Mouse (Mus musculus): ENCODE measurements around the gene Bicc1. TPM values are rescaled to one million over a fixed set of nuclear protein-coding genes. Genes with fewer than 3 reads are reported as not detected.

Gene Bicc1
- total and polyA plus RNA-seq, 3 experiments, result not detected

DNA sequence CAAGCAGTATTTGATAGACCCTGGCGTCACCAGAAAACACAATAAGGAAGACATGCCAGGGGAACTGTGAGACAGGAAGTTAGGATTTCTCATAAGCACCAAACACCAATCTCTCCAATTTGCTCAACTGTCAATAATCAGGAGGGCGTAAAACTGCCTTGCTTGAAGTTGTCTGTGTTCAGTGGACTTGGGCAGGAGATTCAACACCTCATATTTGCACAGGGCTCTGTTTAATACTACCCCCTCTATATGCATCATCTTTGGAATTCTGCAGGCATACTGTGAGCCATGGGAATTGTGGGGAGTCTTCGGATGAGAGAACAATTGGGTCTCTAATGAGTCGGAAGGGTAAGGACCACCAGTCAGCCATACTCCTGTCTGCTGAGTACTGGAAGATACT, 233.4 kb downstream of the Bicc1 start:
- TF ChIP-seq POLR2AphosphoS5 (IDR thresholded peaks at IDR 0.05; ENCODE audit: borderline replicate concordance, low read depth, low read length), result no peak
- DNase-seq (ENCODE audit: low read depth, low spot score), result no peak
- H3K4me3 ChIP-seq (ENCODE audit: control insufficient read depth in 1 of 2, insufficient read depth in 1 of 2, low read depth in 2 of 2, low read length in 2 of 2), result no peak overlapping the region
- no peaks in the 10 kb centered on the region for H3K27me3 ChIP-seq (ENCODE audit: control insufficient read depth in 1 of 2, insufficient read depth in 2 of 2, low read length in 2 of 2)
- no peaks in the 10 kb centered on the region for H3K4me1 ChIP-seq (ENCODE audit: control insufficient read depth in 1 of 2, insufficient read depth in 2 of 2, low read length in 2 of 2)
- no peaks in the 10 kb centered on the region for H3K9me3 ChIP-seq (replicated peaks; ENCODE audit: insufficient read depth, low read length)
- no peak overlapping the region for H3K9ac ChIP-seq (ENCODE audit: control insufficient read depth, low read depth, low read length, poor library complexity, severe bottlenecking)
- no peaks in the 10 kb centered on the region for H3K79me2 ChIP-seq (ENCODE audit: control insufficient read depth, insufficient read depth, low read length, poor library complexity)
- H3K36me3 ChIP-seq (ENCODE audit: control insufficient read depth in 1 of 2, insufficient read depth in 2 of 2, low read length in 2 of 2), result no peaks in the 10 kb centered on the region
- no peak overlapping the region for H3K27ac ChIP-seq (ENCODE audit: control insufficient read depth, low read depth, low read length)

DNA sequence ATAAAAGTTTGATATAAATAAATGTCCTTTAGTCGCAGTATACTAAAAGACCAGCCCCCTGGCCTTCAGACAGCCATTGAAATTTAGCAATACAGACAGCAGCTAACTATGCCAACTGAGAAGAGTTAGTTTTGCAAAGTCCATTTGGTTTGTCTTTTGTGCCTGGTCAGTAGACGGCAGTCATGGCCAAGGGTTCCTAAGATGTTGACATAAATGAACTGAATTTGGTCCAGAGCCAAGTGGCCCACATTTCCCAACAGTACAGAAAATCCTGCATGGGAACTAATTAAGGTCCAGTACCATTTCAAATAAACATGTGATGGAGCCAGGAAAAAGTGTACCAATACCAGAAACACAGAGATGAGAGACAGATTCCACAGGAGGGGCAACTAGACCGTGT, 235.2 kb downstream of the Bicc1 start:
- H3K36me3 ChIP-seq (ENCODE audit: control insufficient read depth in 1 of 2, insufficient read depth in 2 of 2, low read length in 2 of 2), result no peaks in the 10 kb centered on the region
- H3K79me2 ChIP-seq (ENCODE audit: control insufficient read depth, insufficient read depth, low read length, poor library complexity), result no peaks in the 10 kb centered on the region

GRCm38 (mm10) chr10:70923936-70924335, 235.6 kb downstream of the Bicc1 start:
- H3K36me3 ChIP-seq (ENCODE audit: control insufficient read depth in 1 of 2, insufficient read depth in 2 of 2, low read length in 2 of 2), result no peaks in the 10 kb centered on the region
- no peak for DNase-seq (ENCODE audit: low read depth, low spot score)
- no peak overlapping the region for H3K27ac ChIP-seq (ENCODE audit: control insufficient read depth, low read depth, low read length)
- H3K9ac ChIP-seq (ENCODE audit: control insufficient read depth, low read depth, low read length, poor library complexity, severe bottlenecking), result no peak overlapping the region
- no peaks in the 10 kb centered on the region for H3K27me3 ChIP-seq (ENCODE audit: control insufficient read depth in 1 of 2, insufficient read depth in 2 of 2, low read length in 2 of 2)
- H3K4me3 ChIP-seq (ENCODE audit: control insufficient read depth in 1 of 2, insufficient read depth in 1 of 2, low read depth in 2 of 2, low read length in 2 of 2), result no peak overlapping the region
- H3K9me3 ChIP-seq (replicated peaks; ENCODE audit: insufficient read depth, low read length), result no peaks in the 10 kb centered on the region
- no peaks in the 10 kb centered on the region for H3K4me1 ChIP-seq (ENCODE audit: control insufficient read depth in 1 of 2, insufficient read depth in 2 of 2, low read length in 2 of 2)
- H3K79me2 ChIP-seq (ENCODE audit: control insufficient read depth, insufficient read depth, low read length, poor library complexity), result no peaks in the 10 kb centered on the region
- no peak for TF ChIP-seq SIN3A (IDR thresholded peaks at IDR 0.05; ENCODE audit: low read length)
- no peak for TF ChIP-seq EP300 (IDR thresholded peaks at IDR 0.05; ENCODE audit: low read depth in 1 of 2, low read length in 2 of 2)
- no peak for TF ChIP-seq MAZ (IDR thresholded peaks at IDR 0.05; ENCODE audit: low read depth, low read length)

More for the DNA sequence above, 235.2 kb downstream of the Bicc1 start:
- TF ChIP-seq MYC (IDR thresholded peaks at IDR 0.05; ENCODE audit: low read depth, low read length), result no peak
- no peak for TF ChIP-seq NELFE (IDR thresholded peaks at IDR 0.05; ENCODE audit: low read depth, low read length)
- no peak for TF ChIP-seq ZMIZ1 (IDR thresholded peaks at IDR 0.05; ENCODE audit: low read depth, low read length)
- TF ChIP-seq GABPA (IDR thresholded peaks at IDR 0.05; ENCODE audit: low read depth, low read length), result no peak
- no peak for TF ChIP-seq MEF2A (IDR thresholded peaks at IDR 0.05; ENCODE audit: extremely low read depth, insufficient replicate concordance, low read depth, low read length, poor library complexity, severe bottlenecking)
- TF ChIP-seq MAX (IDR thresholded peaks at IDR 0.05; ENCODE audit: low read length), result no peak
- TF ChIP-seq JUND (IDR thresholded peaks at IDR 0.05; ENCODE audit: low read depth, low read length), result no peak
- TF ChIP-seq CTCF (IDR thresholded peaks at IDR 0.05 in 2 of 3, conservative IDR thresholded peaks at IDR 0.05 in 1 of 3; ENCODE audit: control insufficient read depth in 1 of 3, insufficient read depth in 1 of 3, low read depth in 2 of 3, low read length in 3 of 3, poor library complexity in 1 of 3, severe bottlenecking in 1 of 3), result no peak
- Histone ChIP-seq H3K4me3 (ENCODE audit: control insufficient read depth in 1 of 2, insufficient read depth in 1 of 2, low read depth in 2 of 2, low read length in 2 of 2) (no peak overlapping the region), H3K27me3 (ENCODE audit: control insufficient read depth in 1 of 2, insufficient read depth in 2 of 2, low read length in 2 of 2) (no peaks in the 10 kb centered on the region), H3K9me3 (replicated peaks; ENCODE audit: insufficient read depth, low read length) (no peaks in the 10 kb centered on the region), H3K27ac (ENCODE audit: control insufficient read depth, low read depth, low read length) (no peak overlapping the region), H3K9ac (ENCODE audit: control insufficient read depth, low read depth, low read length, poor library complexity, severe bottlenecking) (no peak overlapping the region), H3K4me1 (ENCODE audit: control insufficient read depth in 1 of 2, insufficient read depth in 2 of 2, low read length in 2 of 2) (no peaks in the 10 kb centered on the region)
- DNase-seq (ENCODE audit: low read depth, low spot score), result no peak

Data from MEL (cell line).